Mouse (Mus musculus) layer of hippocampus, postnatal 10 days (tissue): ENCODE measurements at regions not wholly inside any gene's neighbourhood (a gene's known extent, or its start where the extent isn't known, plus 50 kb on each side); places are given as distances from the start of the nearest gene placed in this dataset.

ENCODE experiments used
- DNase-seq, 2 experiments: peaks; one replicate each; pipeline ENCODE4 v3.0.0; 2021; ENCODE audit warnings: low spot score in 2 of 2

- no peak for DNase-seq
These were observed 85.6 kb downstream of the Fgf18 start for GRCm38 (mm10) chr11:33061570-33061969.

GRCm38 (mm10) chr11:33060352-33060751 is 86.8 kb downstream of the Fgf18 start:
- DNase-seq, result no peak

GRCm38 (mm10) chr11:33050216-33050615 is 97.0 kb downstream of the Fgf18 start:
- no peak for DNase-seq

- DNase-seq, result no peak
These were observed 107.1 kb downstream of the Fgf18 start for GRCm38 (mm10) chr11:33039854-33040792.

GRCm38 (mm10) chr11:33036367-33036766 is 110.8 kb downstream of the Fgf18 start:
- no peak for DNase-seq

GRCm38 (mm10) chr11:33028920-33029319 is 118.3 kb downstream of the Fgf18 start:
- no peak for DNase-seq

- DNase-seq, result no peak
These were observed 120.1 kb downstream of the Fgf18 start for GRCm38 (mm10) chr11:33027121-33027520.

GRCm38 (mm10) chr11:33013229-33014185 is 133.7 kb downstream of the Fgf18 start:
- peak in 1 of 2 experiments; percentile 22 for DNase-seq

- DNase-seq, result no peak
These were observed 134.6 kb downstream of the Fgf18 start for GRCm38 (mm10) chr11:33012384-33013160.

- DNase-seq, result no peak
These were observed 138.6 kb downstream of the Fgf18 start for GRCm38 (mm10) chr11:33008611-33009010.

- no peak for DNase-seq
These were observed 139.2 kb downstream of the Fgf18 start for GRCm38 (mm10) chr11:33007826-33008530.

GRCm38 (mm10) chr11:33007366-33007765 is 139.8 kb downstream of the Fgf18 start:
- DNase-seq, result no peak

GRCm38 (mm10) chr11:33005183-33005582 is 142.0 kb downstream of the Fgf18 start:
- no peak for DNase-seq

GRCm38 (mm10) chr11:33004603-33005002 is 142.6 kb downstream of the Fgf18 start:
- no peak for DNase-seq

GRCm38 (mm10) chr11:32999684-33000255 is 147.4 kb downstream of the Fgf18 start:
- no peak for DNase-seq

GRCm38 (mm10) chr11:32998687-32999605 is 148.3 kb downstream of the Fgf18 start:
- DNase-seq, result no peak

GRCm38 (mm10) chr11:32994391-32994790 is 152.8 kb downstream of the Fgf18 start:
- DNase-seq, result no peak

- DNase-seq, result peak in 1 of 2 experiments; percentile 22
These were observed 153.8 kb downstream of the Fgf18 start for GRCm38 (mm10) chr11:32993439-32993838.
